Mouse (Mus musculus) midbrain, postnatal 0 days (tissue): ENCODE measurements around the gene Atf1. TPM values are rescaled to one million over a fixed set of nuclear protein-coding genes. Genes with fewer than 3 reads are reported as not detected.

ENCODE experiments used
- ATAC-seq: fragments of 200-750 bp; cut with Nextera tagmentation; 2 replicates; pipeline ENCODE4 v1.8.0; 2017; ENCODE audit warnings: moderate number of reproducible peaks, mild to moderate bottlenecking, moderate TSS enrichment, moderate library complexity; ENCODE audit not compliant: low FRiP score
- DNase-seq: peaks from one replicate; pipeline ENCODE4 v3.0.0-alpha.2; 2015; ENCODE audit warnings: low spot score
- H3K27ac ChIP-seq: fragments of 300-500 bp; sonication (generic); 2 replicates; pipeline ENCODE4 v1.5.1; 2014; ENCODE audit warnings: low read depth, mild to moderate bottlenecking, low read length, mixed read lengths
- H3K27me3 ChIP-seq: fragments of 300-500 bp; sonication (generic); 2 replicates; pipeline ENCODE4 v1.6.1; 2014; ENCODE audit warnings: low read length, control low read depth, mixed read lengths; ENCODE audit not compliant: insufficient read depth
- H3K36me3 ChIP-seq: fragments of 300-500 bp; sonication (generic); 2 replicates; pipeline ENCODE4 v1.6.1; 2014; ENCODE audit warnings: low read length, control low read depth, mixed read lengths; ENCODE audit not compliant: insufficient read depth
- H3K4me1 ChIP-seq: fragments of 300-500 bp; sonication (generic); 2 replicates; pipeline ENCODE4 v1.6.1; 2014; ENCODE audit warnings: mild to moderate bottlenecking, control low read depth, antibody characterized with exemption, low read length, mixed read lengths; ENCODE audit not compliant: insufficient read depth
- H3K4me2 ChIP-seq: fragments of 300-500 bp; sonication (generic); 2 replicates; pipeline ENCODE4 v1.6.1; 2014; ENCODE audit warnings: low read depth, mild to moderate bottlenecking, low read length, mixed read lengths; ENCODE audit not compliant: poor library complexity, severe bottlenecking
- H3K4me3 ChIP-seq: fragments of 300-500 bp; sonication (generic); 2 replicates; pipeline ENCODE4 v1.5.1; 2014; ENCODE audit warnings: low read depth, mild to moderate bottlenecking, low read length, moderate library complexity
- H3K9ac ChIP-seq: fragments of 300-500 bp; sonication (generic); replicated peaks from 2 replicates; pipeline ENCODE4 v1.6.1; 2014; ENCODE audit warnings: mild to moderate bottlenecking, low read length, moderate library complexity, mixed read lengths; ENCODE audit not compliant: poor library complexity, severe bottlenecking
- H3K9me3 ChIP-seq: fragments of 300-500 bp; sonication (generic); 2 replicates; pipeline ENCODE4 v1.6.1; 2016; ENCODE audit warnings: low read length, control low read depth
- CTCF ChIP-seq: IDR thresholded peaks from 2 replicates; pipeline ENCODE4 v1.5.1; 2016; ENCODE audit warnings: antibody characterized with exemption, mild to moderate bottlenecking
- WGBS: fragments of 180-500 bp; shearing (Covaris S2); extraction: QIAGEN DNeasy Blood & Tissue Kit; methylation state at CpG from one replicate; pipeline ENCODE4 v1.1.7; 2014; 5-methylcytosine and 5-hydroxymethylcytosine counted together
- polyA plus RNA-seq: library from polyadenylated mRNA; unstranded; fragments of >200 nt; fragmentation: Nextera tagmentation; extraction: Ambion mirVana; gene quantifications from 2 replicates; pipeline ENCODE4 v1.2.1, GENCODE M21; 2015
- total RNA-seq: library from RNA; depleted of rRNA; stranded (reverse); fragments of >200 nt; gene quantifications from 2 replicates; pipeline ENCODE4 v1.2.3, GENCODE M21; 2014; rRNA removed

The Atf1 gene
- 7.6 and 15.8 TPM in 2 replicates for total RNA-seq
- 8.3 and 9.8 TPM in 2 replicates for polyA plus RNA-seq

GRCm38 (mm10) chr15:100227663-100228534, at the start of gene Atf1:
Gene Atf1 (plus strand): TSS chr15:100227819.
- H3K4me1 ChIP-seq = peaks cover 8% of the 10 kb centered on the region; the same call in 1 of the 2 replicates
- peak within 1 kb of the TSS; percentile 65 for H3K4me2 ChIP-seq
- under 1% methylated on average over 66 of the region's 133 CpGs for WGBS
- no peaks in the 10 kb centered on the region for H3K27me3 ChIP-seq
- peak within 1 kb of the TSS; percentile 88 for H3K4me3 ChIP-seq
- peak within 1 kb of the TSS; percentile 98 for H3K9ac ChIP-seq
- no peaks in the 10 kb centered on the region for H3K36me3 ChIP-seq
- peak; percentile 92 for DNase-seq
- peak; percentile 49 for TF ChIP-seq CTCF
- peak; percentile 88 for ATAC-seq
- H3K9me3 ChIP-seq = no peaks in the 10 kb centered on the region
- peak within 1 kb of the TSS; percentile 100 for H3K27ac ChIP-seq

GRCm38 (mm10) chr15:100178487-100178886, 49.1 kb upstream of the Atf1 start:
- H3K4me1 ChIP-seq = no peaks in the 10 kb centered on the region
- WGBS = 68% methylated on average over 7 of the region's 7 CpGs
- no peak for TF ChIP-seq CTCF
- no peaks in the 10 kb centered on the region for H3K27me3 ChIP-seq
- peaks cover 68% of the 10 kb centered on the region for H3K36me3 ChIP-seq
- ATAC-seq (no peak), DNase-seq (no peak)
- no peak overlapping the region for H3K4me3 ChIP-seq
- H3K9ac ChIP-seq = no peak overlapping the region
- no peak overlapping the region for H3K4me2 ChIP-seq
- H3K27ac ChIP-seq = no peak overlapping the region
- no peaks in the 10 kb centered on the region for H3K9me3 ChIP-seq

- Histone ChIP-seq H3K36me3 (peaks cover 68% of the 10 kb centered on the region), H3K27ac (no peak overlapping the region), H3K4me3 (no peak overlapping the region), H3K27me3 (no peaks in the 10 kb centered on the region), H3K9me3 (no peaks in the 10 kb centered on the region), H3K4me2 (no peak overlapping the region), H3K4me1 (no peaks in the 10 kb centered on the region), H3K9ac (no peak overlapping the region)
- no peak for TF ChIP-seq CTCF
- WGBS = 93% methylated on average over 6 of the region's 6 CpGs
- ATAC-seq (no peak), DNase-seq (no peak)
Observed at GRCm38 (mm10) chr15:100179685-100180084, 47.9 kb upstream of the Atf1 start.

DNA sequence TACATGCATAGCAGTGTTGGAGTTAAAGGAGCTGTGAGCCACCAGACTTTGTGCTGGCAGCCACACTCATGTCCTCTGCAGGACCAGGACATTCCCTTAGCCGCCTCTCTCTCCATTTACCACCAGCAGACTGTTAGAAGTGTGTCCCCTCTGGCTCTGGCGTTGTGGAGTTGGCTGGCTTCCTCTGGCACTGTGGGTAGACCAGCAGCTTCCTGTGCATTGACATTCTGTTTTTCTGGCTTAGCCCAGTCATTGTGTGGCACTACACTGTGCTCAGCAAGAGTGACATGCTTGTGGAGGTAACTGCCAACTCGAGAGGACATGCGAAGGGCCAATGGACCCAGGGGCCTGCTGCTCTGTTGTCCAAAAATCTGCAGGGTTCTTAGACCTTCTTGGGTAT, 47.4 kb upstream of the Atf1 start:
- no peak overlapping the region for H3K4me3 ChIP-seq
- DNase-seq = peak; percentile 68
- no peak overlapping the region for H3K27ac ChIP-seq
- H3K9me3 ChIP-seq = no peaks in the 10 kb centered on the region
- H3K9ac ChIP-seq = no peak overlapping the region
- peaks cover 65% of the 10 kb centered on the region for H3K36me3 ChIP-seq
- H3K4me1 ChIP-seq = no peaks in the 10 kb centered on the region
- H3K27me3 ChIP-seq = no peaks in the 10 kb centered on the region
- ATAC-seq = peak; percentile 41; the same call in 1 of the 2 replicates
- 75% methylated on average over 4 of the region's 4 CpGs for WGBS
- TF ChIP-seq CTCF = no peak
- no peak overlapping the region for H3K4me2 ChIP-seq

GRCm38 (mm10) chr15:100181841-100182240, 45.8 kb upstream of the Atf1 start:
- no peak for ATAC-seq
- no peak overlapping the region for H3K9ac ChIP-seq
- no peak overlapping the region for H3K27ac ChIP-seq
- no peaks in the 10 kb centered on the region for H3K4me1 ChIP-seq
- WGBS = 92% methylated on average over 10 of the region's 10 CpGs
- no peaks in the 10 kb centered on the region for H3K9me3 ChIP-seq
- H3K36me3 ChIP-seq = peaks cover 71% of the 10 kb centered on the region
- DNase-seq = no peak
- no peak overlapping the region for H3K4me3 ChIP-seq
- TF ChIP-seq CTCF = no peak
- no peaks in the 10 kb centered on the region for H3K27me3 ChIP-seq
- H3K4me2 ChIP-seq = no peak overlapping the region

DNA sequence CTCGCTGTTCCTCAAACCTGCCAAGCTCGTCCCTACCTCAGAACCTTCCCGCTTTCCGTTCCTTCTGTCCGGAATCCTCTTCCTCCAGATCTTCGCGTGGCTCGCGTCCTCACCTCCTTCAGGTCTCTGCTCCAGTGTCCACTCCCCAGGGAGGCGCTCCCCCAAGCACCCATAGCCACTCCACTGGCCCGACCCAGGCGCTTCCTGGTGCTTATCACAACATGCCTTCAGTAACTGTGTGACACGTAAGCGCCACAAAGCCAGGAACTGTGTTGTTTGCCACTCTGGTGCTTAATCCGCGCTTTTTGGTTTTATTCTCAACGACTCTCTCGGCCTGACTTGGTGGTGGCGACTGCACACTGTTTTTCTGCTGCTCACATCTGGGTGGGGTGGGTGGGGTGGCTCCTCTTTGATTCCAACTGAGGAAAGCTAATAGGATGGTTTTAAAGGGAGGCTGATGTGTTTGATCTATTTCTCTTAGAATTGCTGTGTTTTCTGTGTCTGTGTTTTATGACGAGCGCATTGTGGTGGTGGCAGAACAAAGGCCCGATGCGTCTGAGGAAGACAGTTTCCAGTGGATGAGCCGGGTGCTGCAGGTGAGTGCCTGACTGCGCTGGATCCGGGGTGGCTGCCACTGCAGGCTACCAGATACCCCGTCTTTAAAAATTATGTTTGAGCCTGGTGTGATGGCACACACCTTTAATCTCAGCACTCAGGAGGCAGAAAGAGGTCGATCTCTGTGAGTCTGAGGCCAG, 44.9 kb upstream of the Atf1 start:
- DNase-seq (no peak), ATAC-seq (no peak)
- no peak overlapping the region for H3K9ac ChIP-seq
- no peaks in the 10 kb centered on the region for H3K9me3 ChIP-seq
- no peak overlapping the region for H3K4me2 ChIP-seq
- H3K27me3 ChIP-seq = no peaks in the 10 kb centered on the region
- WGBS = 93% methylated on average over 28 of the region's 28 CpGs
- H3K27ac ChIP-seq = no peak overlapping the region
- H3K36me3 ChIP-seq = peaks cover 72% of the 10 kb centered on the region
- no peak overlapping the region for H3K4me3 ChIP-seq
- TF ChIP-seq CTCF = no peak
- no peaks in the 10 kb centered on the region for H3K4me1 ChIP-seq
